Comparison of ENCODE assay signal across 13 mouse cellular contexts in the genomic region with DNA sequence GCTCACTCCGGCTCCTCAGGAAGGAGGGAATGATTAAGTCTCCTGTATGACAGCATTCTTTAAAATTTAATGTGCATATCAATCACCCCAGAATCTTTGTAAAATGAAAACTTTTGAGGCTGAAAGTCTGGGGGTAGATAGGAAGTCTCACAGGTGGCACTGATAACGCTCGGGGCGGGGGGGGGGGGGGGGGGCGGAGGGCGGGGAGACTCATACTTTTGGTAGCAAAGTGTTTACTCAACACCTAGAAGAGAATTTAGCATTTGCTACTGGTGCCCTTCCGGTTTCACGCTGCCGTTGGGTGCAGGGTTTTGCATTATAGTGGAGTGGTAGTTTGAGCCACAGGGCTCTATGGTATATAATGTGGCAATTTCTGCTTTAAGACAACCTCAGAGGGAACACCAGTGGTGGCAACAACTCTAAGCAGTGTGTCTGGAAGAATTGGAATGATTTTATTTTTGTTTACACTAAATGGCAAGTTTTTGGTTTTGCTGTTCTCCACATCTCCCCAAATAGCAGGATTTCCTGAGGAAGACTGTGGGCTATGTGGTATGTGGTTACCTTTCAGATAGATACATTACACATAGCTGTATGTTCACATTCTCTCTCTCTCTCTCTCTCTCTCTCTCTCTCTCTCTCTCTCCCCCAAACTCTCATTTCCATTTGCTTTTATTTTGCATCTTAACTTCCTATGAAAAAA.
DNase-seq lines count a peak whose midpoint lies in the region; ATAC-seq and TF ChIP-seq lines count a peak whose summit lies in the region.
"Had no signal": no experiment of that assay in that cellular context is flagged by ENCODE, and none has a peak within 500 bp of the region (broad histone marks: within the 10 kb centered on the region; RNA-seq: fewer than 3 reads in every experiment).

No protein-coding gene starts in this region.

- no peaks in the 10 kb centered on the region for H3K36me3 ChIP-seq in G1E (replicated peaks)
- H3K36me3 ChIP-seq: heart, embryonic 12.5 days; hindbrain, embryonic 13.5 days; limb, embryonic 12.5 days had no signal

- peak; percentile 13 for DNase-seq in G1E (ENCODE audit: low spot score)
- peak; percentile 20 to 38 for DNase-seq in thymus, postnatal 10 days (ENCODE audit: low spot score in 2 of 2)
- no peak for DNase-seq in adrenal gland, postnatal 25 days
- no peak for DNase-seq in heart, postnatal 36 days
- DNase-seq in frontal cortex, adult 2 months (ENCODE audit: extremely low spot score in 1 of 2, low spot score in 1 of 2): no peak
- no peak for DNase-seq in Muller cell, postnatal 12 days (ENCODE audit: inconsistent ontology term)
- DNase-seq: kidney, adult 8-10 months; layer of hippocampus, adult 9-11 months had no signal

- ATAC-seq in G1E (ENCODE audit: extremely low read depth, insufficient number of reproducible peaks, low FRiP score, poor library complexity, severe bottlenecking): peak; percentile 54
- peak; percentile 63 for ATAC-seq in inflammation-experienced regulatory T-cells, adult 6 months
- ATAC-seq in megakaryocyte-erythroid progenitor cell, adult 5-6 weeks (replicated peaks; ENCODE audit: low FRiP score, low TSS enrichment, poor library complexity, severe bottlenecking): peak; percentile 72

- H3K4me1 ChIP-seq in G1E (ENCODE audit: insufficient read depth, low read depth, low read length): peaks cover 30% of the 10 kb centered on the region
- H3K4me1 ChIP-seq: heart, embryonic 12.5 days; hindbrain, embryonic 13.5 days had no signal

- intact Hi-C loops in heart, postnatal 36 days (cut with DNase I): no loop called here

- TF ChIP-seq CTCF in G1E (IDR thresholded peaks at IDR 0.05; ENCODE audit: low read depth, low read length): no peak

- H3K9me3 ChIP-seq in G1E (replicated peaks): no peaks in the 10 kb centered on the region
- H3K9me3 ChIP-seq: heart, embryonic 12.5 days; hindbrain, embryonic 13.5 days; limb, embryonic 12.5 days had no signal

- H3K27me3 ChIP-seq in G1E (ENCODE audit: insufficient read depth, low read length): peaks cover 4% of the 10 kb centered on the region; the same call in 1 of the 2 replicates
- H3K27me3 ChIP-seq: heart, embryonic 12.5 days; hindbrain, embryonic 13.5 days; limb, embryonic 12.5 days had no signal

- H3K4me3 ChIP-seq in G1E (ENCODE audit: low read depth, low read length): no peak overlapping the region; the same call in 1 of the 2 replicates
- H3K4me3 ChIP-seq: heart, embryonic 12.5 days; hindbrain, embryonic 13.5 days; limb, embryonic 12.5 days had no signal

Comparison
In these comparisons a context has a peak if more than half of its experiments do, and no peak if none do; other contexts are left out.
1. DNase-seq: peak in G1E (single experiment) and thymus, postnatal 10 days (2 of 2); none in adrenal gland, postnatal 25 days (single experiment), heart, postnatal 36 days (0 of 2), frontal cortex, adult 2 months (0 of 2) and Muller cell, postnatal 12 days (single experiment).
2. Peak in every context shown above with its lines, with median percentiles within 50 percentile points of each other: ATAC-seq.